Mouse (Mus musculus): ENCODE measurements around the gene Bap1.

Gene Bap1

DNA sequence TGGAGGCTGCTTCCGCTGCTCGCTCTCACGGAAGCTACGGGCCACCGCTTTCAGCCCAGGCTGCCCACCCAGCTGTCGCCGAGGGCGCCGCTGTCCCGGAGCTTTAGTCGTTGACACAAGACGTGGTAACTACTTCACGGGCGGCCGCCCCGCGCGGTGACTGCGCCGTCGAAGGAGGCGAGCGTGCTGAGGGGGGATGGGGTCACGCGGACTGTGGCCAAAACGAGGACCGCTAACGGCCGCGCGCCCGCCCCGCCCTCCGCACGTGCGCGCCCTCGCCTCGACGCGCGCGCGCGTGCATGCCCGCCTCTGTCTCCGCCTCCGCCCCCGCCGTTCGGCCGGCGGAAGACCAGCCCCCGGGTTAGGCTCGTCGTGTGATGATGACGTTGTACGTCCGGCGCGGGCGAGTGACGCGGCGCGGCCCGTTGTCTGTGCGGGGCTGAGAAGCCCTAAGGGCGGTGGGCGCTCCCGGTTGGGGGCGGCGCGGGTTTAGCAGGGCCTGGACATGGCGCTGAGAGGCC lies at the start of gene Bap1, which contains the start of gene Phf7:
Bap1 (plus strand) TSS at position 367 of the 521 bp plus-strand sequence.
Phf7 (minus strand) TSS at position 234 of the 521 bp plus-strand sequence.
- peak; percentile 78 for DNase-seq (ENCODE audit: low spot score)

DNA sequence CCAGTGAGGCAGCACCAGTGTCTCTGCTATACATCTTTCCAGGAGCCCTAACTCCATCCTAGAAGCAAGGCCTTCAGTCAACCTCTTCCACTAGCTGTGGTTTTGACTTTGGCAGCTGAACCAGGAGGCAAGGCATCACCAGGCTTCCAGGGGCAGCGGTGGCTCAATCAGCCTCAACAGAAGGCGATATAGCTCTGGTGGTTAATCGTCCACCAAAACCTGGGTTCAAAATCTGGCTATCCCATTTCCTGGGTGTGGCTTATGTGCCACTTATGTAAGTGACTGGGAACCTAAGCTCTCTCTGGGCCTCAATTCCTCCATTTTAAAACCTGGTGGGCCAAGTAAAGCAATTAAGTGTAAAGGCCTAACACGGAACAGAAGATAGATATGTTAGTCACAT lies 46.4 kb upstream of the Bap1 start:
- DNase-seq (ENCODE audit: low spot score): no peak

DNA sequence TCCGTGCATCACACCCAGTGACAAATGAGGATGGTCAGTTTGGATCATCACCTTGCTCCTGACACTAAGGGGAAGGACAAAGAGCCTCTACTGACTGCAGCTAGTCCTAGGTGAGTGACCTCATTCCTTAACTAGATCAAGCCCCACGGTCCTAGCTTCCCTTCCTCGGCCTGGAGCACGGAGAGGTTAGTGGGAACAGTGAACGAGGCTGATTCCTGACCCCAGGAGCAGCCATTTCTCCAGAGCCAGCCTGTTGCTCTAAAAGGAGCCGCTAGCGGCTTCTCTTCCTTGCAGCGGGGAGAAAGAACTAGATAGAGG lies 46.0 kb upstream of the Bap1 start:
- no peak for DNase-seq (ENCODE audit: low spot score)

DNA sequence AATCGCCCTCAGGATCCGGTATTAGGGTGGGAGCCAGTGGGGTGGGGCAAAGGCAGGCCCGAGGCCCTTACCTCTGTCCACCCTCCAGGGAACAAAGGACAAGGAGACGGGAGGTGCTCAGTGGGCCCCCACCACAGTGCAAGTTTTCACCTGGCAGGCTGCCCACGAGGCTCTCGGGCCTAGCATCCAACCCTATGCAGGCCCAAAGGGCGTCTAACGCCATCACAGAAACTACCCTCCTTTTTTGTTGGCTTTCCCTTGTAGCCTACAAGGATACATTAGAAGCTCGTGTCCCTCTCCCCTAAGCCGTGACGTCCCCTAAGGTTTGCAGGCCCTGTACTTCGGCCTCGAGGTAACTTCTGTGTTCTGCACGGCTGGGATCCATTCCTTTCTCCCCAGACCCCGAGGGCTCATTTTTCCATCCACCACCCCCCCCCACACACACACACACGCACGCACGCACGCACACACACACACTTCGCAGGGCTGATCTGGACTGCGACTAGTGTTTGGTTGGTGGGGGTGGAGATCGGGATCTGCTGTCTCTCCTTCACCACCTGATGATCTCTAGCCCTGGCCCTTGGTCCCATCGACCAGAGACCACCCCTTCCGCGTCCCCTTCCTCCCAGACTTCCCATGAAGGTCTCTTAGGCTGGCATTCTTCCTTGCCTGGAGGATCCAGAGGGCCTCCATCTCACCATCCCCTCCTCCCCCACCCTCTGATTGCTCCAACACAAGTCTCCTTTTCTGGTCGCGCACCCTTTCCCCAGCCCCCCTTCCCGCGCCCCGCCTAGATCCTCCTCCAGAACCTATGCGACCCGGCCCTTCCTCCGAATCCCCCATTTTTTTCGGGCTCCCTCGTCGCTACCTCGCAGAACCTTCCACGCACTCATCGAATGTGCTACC lies 45.4 kb upstream of the Bap1 start:
- DNase-seq (ENCODE audit: low spot score): no peak

DNA sequence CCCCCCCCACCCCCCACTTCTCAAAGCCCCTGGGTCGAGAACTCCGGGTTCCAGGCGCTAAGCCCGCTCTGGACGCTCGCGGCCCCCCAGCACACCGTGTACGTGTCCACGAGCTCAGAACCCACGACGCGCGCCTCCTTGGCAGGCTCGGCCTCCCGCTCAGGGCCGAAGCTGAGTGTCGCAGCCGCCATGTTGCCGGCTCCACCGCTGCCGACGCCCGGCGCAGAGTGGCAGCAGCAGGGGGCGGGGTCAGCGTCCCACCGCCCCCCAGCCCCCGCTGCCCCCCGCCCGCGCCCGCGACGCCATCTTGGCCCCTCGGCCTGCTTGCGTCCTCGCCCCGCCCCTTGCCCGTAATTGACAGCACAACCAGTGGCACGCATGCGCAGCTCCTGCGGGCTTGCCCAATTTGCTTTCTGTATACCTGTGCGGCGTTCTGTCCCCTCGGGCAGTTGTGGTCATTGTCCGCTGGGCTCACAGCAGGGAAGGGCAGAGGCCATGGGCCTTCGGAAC lies 44.7 kb upstream of the Bap1 start:
- peak; percentile 85 for DNase-seq (ENCODE audit: low spot score)

DNA sequence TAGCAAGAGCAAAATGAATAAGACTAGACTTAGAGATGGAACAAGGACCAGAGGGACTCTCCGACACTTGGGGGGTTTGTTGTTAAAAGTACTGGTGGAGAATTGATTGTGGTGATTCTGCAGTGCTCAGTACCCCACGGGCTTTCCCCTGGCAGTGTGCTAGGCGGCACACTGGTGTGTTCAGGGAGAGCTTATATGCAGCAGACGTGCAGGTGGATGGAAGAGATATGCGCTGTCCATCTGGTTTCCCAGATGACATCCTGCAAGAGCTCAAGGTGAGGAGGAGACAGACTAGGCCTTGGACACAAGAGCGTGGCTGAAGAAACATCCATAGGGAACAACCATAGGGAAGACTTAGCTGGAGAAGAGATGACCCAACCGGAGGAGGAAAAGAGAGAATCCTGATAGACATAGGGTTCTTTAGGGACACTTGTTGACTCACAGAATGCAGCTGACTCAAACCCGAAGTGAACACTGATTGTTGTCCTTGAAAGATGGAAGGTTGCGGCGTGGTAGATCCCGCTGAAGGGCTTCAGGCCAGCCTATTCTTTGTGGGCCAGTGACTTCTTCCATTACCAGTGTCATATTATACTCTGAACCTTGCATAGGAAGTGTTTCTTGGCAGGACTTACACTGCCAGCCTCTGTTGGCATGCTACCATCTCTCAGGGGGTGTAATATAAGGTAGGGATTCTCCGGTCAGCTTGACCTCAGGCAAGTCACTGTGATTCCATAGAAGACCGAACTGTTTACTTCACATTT lies 44.0 kb upstream of the Bap1 start:
- DNase-seq (ENCODE audit: low spot score): no peak

DNA sequence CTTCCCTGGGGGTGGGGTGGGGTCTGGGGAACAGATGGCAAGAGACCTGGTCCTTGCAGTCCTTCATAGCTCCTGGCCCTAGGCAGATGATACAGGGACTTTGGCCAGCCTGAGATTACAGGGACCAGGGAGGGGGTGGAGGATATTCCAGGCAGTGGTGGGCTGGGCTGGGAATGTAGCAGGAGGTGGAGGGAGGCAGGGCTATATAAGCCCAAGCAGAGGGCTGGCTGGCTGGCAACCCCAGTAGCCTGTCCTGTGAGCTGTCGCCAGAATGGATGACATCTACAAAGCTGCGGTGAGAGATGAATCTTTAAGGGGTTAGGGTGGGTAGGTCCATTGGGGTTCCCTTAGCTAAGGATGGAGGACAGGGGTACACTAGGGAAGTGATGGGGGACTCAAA lies 43.2 kb upstream of the Bap1 start, which contains the start of gene Tnnc1:
Tnnc1 (plus strand) TSS at position 229 of the 400 bp plus-strand sequence.
- DNase-seq (ENCODE audit: low spot score): no peak

DNA sequence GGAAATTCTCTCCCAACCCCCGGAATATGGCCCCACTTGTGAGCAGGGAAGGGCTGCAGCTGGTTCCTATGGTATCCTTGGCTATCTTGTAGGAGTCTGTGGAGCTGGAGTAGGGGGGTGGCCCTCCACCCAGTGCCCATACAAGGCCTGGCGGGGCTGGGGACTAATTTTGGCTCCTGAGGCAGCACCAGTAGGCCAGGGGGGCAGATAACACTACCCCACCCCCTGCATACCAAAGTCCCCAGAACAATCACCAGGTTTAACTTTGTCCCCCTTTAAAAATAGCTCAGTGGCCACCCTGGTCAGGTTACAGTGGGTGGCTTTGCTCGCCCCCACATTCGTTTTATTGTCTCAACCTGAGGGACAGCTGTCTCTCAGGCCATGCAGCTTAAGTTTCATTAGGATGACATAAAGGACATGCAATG lies 42.1 kb upstream of the Bap1 start:
- no peak for DNase-seq (ENCODE audit: low spot score)

DNA sequence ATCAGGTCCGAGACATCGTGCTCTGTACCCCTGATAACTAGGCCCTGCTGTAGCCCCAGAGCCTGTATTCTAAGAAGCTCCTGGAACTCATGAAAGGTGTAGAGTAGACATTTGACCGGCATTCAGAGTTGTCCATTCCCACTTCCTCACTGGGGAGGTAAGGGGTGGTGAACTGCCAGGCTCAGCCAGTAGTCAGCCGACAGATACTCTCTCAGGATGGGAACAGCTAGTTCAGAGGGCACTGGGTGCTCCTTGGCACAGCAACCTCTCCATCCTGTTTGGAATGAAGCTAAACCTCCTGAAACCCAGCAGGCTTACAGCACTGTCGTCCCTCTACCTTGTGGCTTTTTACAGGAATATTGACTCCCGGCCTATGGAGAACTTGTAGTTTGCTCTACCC lies 39.4 kb upstream of the Bap1 start:
- DNase-seq (ENCODE audit: low spot score): no peak

DNA sequence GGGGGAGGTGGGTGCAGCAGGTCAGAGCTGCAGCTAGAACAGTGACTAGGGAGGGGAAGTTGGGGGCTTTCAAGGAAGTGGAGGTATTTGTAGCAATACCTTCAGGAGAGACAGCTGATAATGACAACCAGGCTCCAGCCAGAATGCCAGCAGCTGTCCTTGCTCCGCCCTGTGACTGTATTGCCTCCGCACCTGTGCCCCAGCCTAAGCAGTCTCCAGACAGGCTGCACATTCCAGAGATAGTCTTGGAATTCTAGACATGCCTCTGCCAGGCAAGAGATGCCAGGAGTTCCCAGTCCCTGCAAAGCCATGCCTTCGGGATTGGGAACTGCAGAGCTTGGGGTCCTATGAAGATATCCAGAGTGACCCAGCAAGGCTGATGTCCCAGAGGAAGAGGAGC lies 38.8 kb upstream of the Bap1 start:
- no peak for DNase-seq (ENCODE audit: low spot score)

DNA sequence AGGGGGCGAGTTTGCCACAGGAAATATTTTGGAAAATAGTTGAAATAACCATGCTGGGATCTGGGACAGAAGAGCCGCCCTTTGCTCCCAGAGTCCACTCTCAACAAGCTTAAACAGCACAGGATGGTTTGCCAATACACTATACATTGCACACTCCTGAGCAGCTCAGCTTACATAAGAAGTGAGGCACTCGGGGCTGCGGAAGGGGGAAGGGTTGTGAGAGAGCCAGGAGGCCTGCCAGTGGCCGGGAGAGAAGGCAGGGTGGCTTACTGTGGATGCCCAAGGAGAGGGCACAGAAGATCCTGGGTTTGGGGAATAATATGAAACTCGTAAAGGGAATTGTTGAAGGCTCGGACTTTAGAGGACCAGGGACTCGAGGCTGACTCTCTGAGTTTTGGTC lies 37.4 kb upstream of the Bap1 start:
- no peak for DNase-seq (ENCODE audit: low spot score)

DNA sequence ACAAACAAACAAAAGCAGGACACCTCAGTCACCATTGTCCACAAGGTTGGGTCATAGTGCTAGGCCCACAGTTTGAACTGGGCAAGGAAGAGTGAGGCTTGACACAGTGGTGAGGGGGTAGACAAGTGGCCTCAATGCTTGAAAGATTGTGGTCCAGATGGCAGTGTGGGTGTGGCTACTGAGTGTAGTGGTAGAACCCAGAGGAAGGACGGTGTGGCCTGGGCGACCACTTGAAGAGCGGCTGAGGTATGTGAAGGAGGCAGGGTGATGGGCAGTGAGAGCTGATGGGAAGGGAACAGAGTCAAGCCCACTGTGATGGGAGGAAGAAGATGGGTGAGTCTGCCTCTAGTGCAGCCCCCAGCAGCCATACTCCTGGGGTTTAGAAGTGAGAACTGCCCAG lies 36.6 kb upstream of the Bap1 start:
- DNase-seq (ENCODE audit: low spot score): no peak

DNA sequence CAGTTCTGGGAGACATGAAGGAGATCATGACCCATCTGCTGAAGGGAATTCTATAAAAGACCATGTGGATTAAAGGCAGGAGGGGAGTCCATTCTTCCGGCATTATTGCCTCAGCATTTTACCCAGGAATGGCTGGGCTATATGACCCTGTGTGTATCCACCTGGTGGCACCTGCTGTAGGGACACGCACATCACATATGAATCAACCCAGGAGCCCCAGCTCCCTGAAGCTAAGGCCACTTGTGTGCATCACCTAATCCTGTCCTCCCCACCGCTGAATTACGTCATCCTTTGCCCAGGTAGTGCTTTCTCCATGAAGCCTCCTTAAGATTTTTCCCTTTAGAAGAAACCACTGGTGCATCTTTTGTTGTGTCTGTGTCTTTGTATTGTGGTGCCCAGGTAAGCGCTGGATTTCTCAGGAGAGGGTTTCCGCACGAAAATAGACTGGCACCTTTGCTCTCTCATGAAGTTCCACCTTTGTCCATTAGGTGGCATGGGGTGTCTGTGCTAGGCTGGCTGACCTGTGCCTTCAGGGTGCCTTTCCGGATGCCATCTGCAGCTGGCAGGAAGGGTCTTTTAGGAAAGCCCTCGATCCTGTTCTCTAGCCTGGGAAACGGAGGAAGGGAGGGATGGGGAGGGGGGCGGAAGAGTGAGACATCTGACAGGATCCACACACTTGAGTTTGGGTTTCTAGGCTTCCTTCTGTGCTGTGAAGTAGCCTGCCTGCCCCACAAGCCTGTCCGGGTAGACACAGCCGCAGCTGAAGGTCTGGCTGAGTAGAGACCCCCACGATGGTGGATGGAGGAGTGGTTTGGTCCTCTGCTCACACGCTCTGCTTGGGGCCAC lies 35.9 kb upstream of the Bap1 start:
- no peak for DNase-seq (ENCODE audit: low spot score)

DNA sequence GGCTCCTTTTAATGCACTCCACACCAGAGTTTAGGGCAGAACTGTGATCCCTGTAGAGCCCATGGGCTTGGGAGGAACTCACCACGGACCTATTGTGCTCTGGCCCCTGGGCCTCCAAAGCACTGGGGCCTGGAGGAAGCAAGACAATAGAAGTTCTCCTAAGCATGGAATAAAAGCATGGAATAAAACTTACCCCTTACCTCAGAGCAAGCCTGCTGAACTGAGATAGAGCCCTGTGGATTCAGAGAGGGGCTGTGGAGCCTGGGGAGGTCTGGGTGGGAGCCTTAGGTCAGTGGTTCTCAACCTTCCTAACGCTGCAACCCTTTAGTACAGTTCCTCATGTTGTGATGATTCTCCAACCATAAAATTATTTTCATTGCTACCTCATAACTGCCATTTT lies 34.4 kb upstream of the Bap1 start, which contains the start of gene Nisch:
Nisch (minus strand) TSS at position 101 of the 400 bp plus-strand sequence.
- DNase-seq (ENCODE audit: low spot score): no peak

DNA sequence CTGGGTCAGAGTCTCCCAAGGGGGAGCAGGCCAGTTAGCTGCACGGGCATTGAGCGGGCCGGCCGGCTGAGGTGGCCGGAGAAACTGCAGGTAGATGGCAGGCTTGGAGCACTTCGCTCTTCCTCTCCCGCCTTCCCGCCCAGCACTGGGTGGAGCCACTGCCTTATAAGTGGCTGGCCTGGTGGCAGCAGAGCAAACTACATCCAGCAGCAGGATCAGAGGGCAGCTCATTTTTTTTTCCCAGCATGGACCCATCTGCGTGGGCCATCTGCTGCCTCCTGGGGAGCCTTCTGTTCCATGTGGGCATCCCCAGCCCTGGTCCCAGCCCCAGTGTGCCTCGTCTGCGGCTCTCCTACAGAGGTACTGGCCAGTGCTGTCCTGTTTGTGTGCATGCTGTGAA lies 33.6 kb upstream of the Bap1 start, which contains the start of gene Sema3g:
Sema3g (plus strand) TSS at position 195 of the 400 bp plus-strand sequence.
- no peak for DNase-seq (ENCODE audit: low spot score)

DNA sequence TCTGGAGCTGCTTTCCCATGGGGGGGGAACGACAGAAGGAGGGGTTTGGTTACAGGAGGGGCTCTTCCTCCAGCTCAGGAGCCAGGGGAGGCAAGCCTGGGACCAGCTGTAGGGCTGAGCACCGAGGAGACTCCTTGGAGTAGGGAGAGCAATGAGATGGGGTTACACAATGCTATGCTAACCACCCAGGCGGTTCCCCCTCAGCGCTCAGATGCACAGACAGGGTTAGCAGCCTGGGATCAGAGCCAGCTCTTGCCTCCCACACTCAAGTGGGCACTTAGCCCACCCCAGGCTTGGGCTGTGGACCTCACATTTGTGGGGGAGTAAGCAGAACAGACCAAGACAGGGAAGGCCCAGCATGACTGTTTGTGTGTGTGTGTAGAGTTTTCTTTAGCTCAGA lies 24.3 kb upstream of the Bap1 start:
- DNase-seq (ENCODE audit: low spot score): peak; percentile 39

DNA sequence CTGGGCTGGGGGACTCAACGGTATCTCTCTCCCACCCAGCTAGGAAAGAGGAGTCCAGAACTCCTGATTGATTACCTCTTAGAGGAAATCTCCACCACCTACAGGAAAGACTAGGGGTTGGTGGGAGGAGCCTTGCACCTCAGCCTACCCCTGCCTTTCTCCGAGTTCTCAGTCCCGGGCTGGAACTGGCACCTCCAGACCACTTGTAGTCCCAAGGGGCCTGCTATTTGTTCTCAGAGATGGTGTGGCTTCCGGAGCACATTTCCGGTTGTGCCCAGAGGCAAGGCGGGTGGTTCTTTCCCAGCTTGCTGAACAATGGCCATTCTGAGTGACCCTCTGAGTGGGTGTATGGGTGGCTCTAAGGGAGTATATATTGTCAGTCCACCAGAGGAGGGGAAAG lies 23.0 kb upstream of the Bap1 start:
- DNase-seq (ENCODE audit: low spot score): no peak

DNA sequence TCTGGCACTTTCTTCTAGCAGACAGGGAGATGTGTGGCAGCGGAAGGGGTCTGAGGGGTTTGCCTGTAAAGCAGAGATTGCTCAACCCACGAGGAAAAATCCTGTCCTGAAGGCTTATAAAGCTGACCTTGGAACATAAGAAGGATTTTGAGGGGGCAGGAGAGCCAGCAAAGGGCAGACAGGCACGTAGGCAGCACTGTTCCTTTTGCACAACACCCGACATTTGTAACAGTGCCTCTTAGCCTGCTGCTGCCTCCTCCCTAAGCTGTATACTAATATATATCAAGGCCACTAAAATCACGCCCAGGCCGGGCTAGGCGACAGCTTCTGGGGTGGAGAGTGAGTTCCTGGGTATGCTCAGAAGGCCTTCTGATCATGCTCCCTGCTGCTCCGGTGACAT lies 20.8 kb upstream of the Bap1 start:
- DNase-seq (ENCODE audit: low spot score): no peak

DNA sequence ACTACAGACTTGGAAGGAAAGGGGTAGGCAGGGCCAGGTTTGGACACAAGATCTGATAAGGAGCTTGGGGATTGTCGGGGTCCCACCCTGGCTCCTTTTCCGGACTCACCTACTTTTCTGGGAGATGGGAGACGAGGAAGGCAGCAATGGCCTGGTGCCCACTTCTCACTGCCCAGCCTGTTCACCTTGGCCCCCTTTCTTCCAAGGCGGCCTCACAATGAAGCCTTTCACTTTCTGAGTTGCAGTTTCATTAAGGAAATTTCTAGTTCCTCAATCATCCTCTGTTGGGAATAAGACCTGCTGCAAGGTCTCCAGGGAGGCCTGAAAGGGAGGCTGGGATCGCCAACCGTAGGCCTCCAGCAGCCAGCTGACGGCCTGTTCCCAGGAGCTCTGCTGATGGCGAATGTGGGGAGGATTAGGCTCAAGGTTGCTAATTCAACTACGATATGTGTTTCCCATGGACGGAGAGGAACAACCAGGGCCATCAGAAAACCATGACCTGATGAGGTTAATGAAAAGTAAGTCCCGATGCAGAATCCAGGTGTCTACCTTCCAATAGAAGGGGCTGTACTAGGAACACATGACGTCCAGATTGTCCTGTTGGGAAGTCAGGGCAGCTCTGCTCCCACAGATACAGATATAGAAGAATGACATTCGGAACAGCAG lies 18.7 kb upstream of the Bap1 start:
- no peak for DNase-seq (ENCODE audit: low spot score)

DNA sequence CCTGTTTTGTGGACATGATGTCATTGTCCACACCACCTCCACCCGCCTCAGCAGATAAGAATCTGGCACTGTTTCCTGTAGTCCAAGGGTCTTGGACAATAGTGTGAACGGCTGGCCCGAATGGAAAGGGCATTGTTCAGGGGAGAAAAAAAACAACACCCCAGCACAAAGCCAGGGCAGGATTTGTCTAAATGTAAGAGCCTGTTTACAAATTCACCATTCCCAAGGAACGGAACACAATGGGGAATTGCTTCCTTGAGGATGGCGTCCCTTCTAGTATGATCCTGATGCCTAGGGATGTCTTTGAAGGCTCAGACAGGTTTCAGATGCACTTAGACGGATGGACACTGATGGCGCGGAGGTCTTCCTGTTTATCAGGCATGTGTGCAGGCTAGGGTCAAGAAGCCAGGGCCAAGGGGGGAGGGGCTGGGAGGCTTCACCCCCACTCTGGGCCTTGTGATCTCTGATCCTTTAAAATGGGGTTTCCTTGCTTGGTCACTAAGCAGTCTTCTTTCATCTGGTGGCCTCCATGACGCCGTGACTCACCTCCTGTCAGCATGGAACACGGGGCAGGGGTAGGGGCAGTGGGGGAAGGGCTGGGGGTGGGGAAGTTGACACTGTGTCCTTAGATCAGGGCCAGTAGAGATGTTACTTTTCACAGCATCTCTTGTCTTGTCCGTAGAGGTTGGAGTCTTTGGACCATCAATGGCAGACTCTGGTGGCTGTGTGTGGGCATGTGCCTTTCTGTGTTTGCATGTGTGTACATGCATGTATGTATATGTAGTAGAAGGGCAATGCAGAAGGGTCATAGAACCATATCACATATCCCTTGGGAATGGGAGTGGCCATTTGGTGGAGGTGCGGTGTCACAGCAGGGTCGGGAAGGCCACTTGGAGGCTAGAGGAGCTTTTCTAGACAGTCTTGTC lies 17.9 kb upstream of the Bap1 start:
- no peak for DNase-seq (ENCODE audit: low spot score)
